ENCODE assay signal across 8 mouse cellular contexts in the genomic region with DNA sequence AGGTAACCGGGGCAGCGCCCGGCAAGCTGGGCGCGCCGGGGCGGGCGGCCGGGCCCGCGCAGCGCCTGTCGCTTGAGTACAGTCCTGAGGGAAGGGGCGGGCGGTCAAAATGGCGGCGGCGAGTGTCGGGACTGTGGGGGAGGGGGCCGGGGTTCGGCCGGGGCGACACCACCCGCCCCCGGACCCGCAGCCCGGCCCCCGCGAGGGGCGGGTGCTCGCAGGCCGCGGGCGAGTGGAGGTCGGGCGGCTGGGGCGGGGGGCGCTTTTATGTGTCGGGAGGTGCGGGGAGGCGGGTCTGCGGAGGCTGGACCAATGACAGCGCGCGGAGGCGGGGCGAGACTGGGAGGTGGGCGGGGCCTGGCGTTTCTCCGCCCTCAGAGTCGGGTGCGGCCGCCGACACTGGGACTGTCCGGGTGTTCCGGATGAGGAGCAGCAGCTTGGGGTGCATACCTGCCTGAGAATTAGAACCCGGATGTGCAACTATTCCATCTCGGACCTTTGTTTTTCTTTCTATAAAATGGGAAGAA. TPM values are rescaled to one million over a fixed set of nuclear protein-coding genes. Genes with fewer than 3 reads are reported as not detected.
DNase-seq lines count a peak whose midpoint lies in the region; ATAC-seq and TF ChIP-seq lines count a peak whose summit lies in the region.

No protein-coding gene starts in this region.

- peak; percentile 56 for TF ChIP-seq POLR2A in CH12.LX (IDR thresholded peaks at IDR 0.05; ENCODE audit: low read depth, low read length)

- dilution Hi-C loops in CH12.LX (cut with MboI; ENCODE audit: extremely low pct_ligation_motif_present, extremely low pct_unique_long_range_greater_than_20kb, low sequenced_read_pairs) = no loop called here

- TF ChIP-seq CTCF in CH12.LX (conservative IDR thresholded peaks at IDR 0.05 in 1 of 2, IDR thresholded peaks at IDR 0.05 in 1 of 2; ENCODE audit: low read depth in 2 of 2, low read length in 2 of 2) = no peak

- peaks cover 14% of the 10 kb centered on the region; the same call in 1 of the 2 replicates for H3K79me2 ChIP-seq in CH12.LX (replicated peaks; ENCODE audit: control insufficient read depth, extremely low read depth, insufficient read depth, poor library complexity, severe bottlenecking)

- in situ Hi-C loops in CH12.LX (cut with MboI; ENCODE audit: low pct_ligation_motif_present, low pct_unique_long_range_greater_than_20kb, low sequenced_read_pairs) = no loop called here

- H3K36me3 ChIP-seq in CH12.LX (replicated peaks in 1 of 2; ENCODE audit: control insufficient read depth in 1 of 2, insufficient read depth in 1 of 2, low read length in 1 of 2) = peaks cover 0 to 14% of the 10 kb centered on the region in 2 experiments
- no peaks in the 10 kb centered on the region for H3K36me3 ChIP-seq in forebrain, embryonic 10.5 days (replicated peaks)
- H3K36me3 ChIP-seq in heart, embryonic 15.5 days = no peaks in the 10 kb centered on the region
- no peaks in the 10 kb centered on the region for H3K36me3 ChIP-seq in liver, embryonic 13.5 days
- H3K36me3 ChIP-seq in stomach, embryonic 14.5 days (ENCODE audit: control insufficient read depth, insufficient read depth, low read length) = no peaks in the 10 kb centered on the region

- WGBS in forebrain, embryonic 10.5 days = under 1% methylated on average over 57 of the region's 58 CpGs
- under 1% methylated on average over 57 of the region's 58 CpGs for WGBS in heart, embryonic 15.5 days
- under 1% methylated on average over 52 of the region's 58 CpGs for WGBS in liver, embryonic 13.5 days (ENCODE audit: insufficient replicate concordance)
- WGBS in stomach, embryonic 14.5 days = under 1% methylated on average over 53 of the region's 58 CpGs

- TF ChIP-seq EP300 in CH12.LX (IDR thresholded peaks at IDR 0.05; ENCODE audit: low read length) = no peak

- TF ChIP-seq RAD21 in CH12.LX (IDR thresholded peaks at IDR 0.05; ENCODE audit: low read depth, low read length) = no peak

- ATAC-seq in heart, embryonic 15.5 days (replicated peaks; ENCODE audit: insufficient number of reproducible peaks, insufficient read depth, low FRiP score, low read depth) = peak; percentile 72
- ATAC-seq in liver, embryonic 13.5 days (ENCODE audit: low read depth) = peak; percentile 69
- peak; percentile 71 for ATAC-seq in stomach, embryonic 14.5 days (ENCODE audit: insufficient number of reproducible peaks, insufficient read depth, low FRiP score, low read depth)

- peak overlapping the region; percentile 92 for H3K9ac ChIP-seq in CH12.LX (ENCODE audit: insufficient read depth, low read depth)
- H3K9ac ChIP-seq in heart, embryonic 15.5 days = peak overlapping the region; percentile 78
- peak overlapping the region; percentile 90 for H3K9ac ChIP-seq in liver, embryonic 13.5 days
- peak overlapping the region; percentile 49 for H3K9ac ChIP-seq in stomach, embryonic 14.5 days (replicated peaks; ENCODE audit: low read depth, low read length)

- H3K4me2 ChIP-seq in CH12.LX (ENCODE audit: insufficient read depth, low read depth, poor library complexity, severe bottlenecking) = peak overlapping the region; percentile 81
- H3K4me2 ChIP-seq in heart, embryonic 15.5 days = peak overlapping the region; percentile 58
- H3K4me2 ChIP-seq in liver, embryonic 13.5 days = peak overlapping the region; percentile 92
- H3K4me2 ChIP-seq in stomach, embryonic 14.5 days (replicated peaks; ENCODE audit: low read depth, low read length) = peak overlapping the region; percentile 50

- peak overlapping the region; percentile 73 for H3K27ac ChIP-seq in CH12.LX (ENCODE audit: insufficient read depth, low read depth)
- peak overlapping the region; percentile 98 for H3K27ac ChIP-seq in forebrain, embryonic 10.5 days
- H3K27ac ChIP-seq in heart, embryonic 15.5 days = peak overlapping the region; percentile 95
- peak overlapping the region; percentile 98 for H3K27ac ChIP-seq in liver, embryonic 13.5 days
- H3K27ac ChIP-seq in stomach, embryonic 14.5 days (ENCODE audit: low read length) = peak overlapping the region; percentile 92

- peak overlapping the region; percentile 61 to 81 (median 70) for H3K4me3 ChIP-seq in CH12.LX (replicated peaks in 1 of 3; ENCODE audit: low read depth in 2 of 3, low read length in 2 of 3, poor library complexity in 1 of 3)
- H3K4me3 ChIP-seq in forebrain, embryonic 10.5 days = peak overlapping the region; percentile 91
- peak overlapping the region; percentile 85 for H3K4me3 ChIP-seq in heart, embryonic 15.5 days
- peak overlapping the region; percentile 89 for H3K4me3 ChIP-seq in liver, embryonic 13.5 days (replicated peaks)
- H3K4me3 ChIP-seq in stomach, embryonic 14.5 days (ENCODE audit: low read depth, low read length) = peak overlapping the region; percentile 65

- peaks cover 25 to 66% of the 10 kb centered on the region in 2 experiments for H3K4me1 ChIP-seq in CH12.LX (ENCODE audit: control insufficient read depth in 1 of 2, insufficient read depth in 2 of 2)
- H3K4me1 ChIP-seq in forebrain, embryonic 10.5 days = peaks cover 49% of the 10 kb centered on the region
- peaks cover 48% of the 10 kb centered on the region for H3K4me1 ChIP-seq in heart, embryonic 15.5 days (replicated peaks)
- peaks cover 67% of the 10 kb centered on the region for H3K4me1 ChIP-seq in liver, embryonic 13.5 days (replicated peaks)
- peaks cover 19% of the 10 kb centered on the region for H3K4me1 ChIP-seq in stomach, embryonic 14.5 days (ENCODE audit: control insufficient read depth, insufficient read depth, low read length)

- H3K9me3 ChIP-seq in CH12.LX (replicated peaks; ENCODE audit: low read length) = no peaks in the 10 kb centered on the region
- H3K9me3 ChIP-seq in forebrain, embryonic 10.5 days = no peaks in the 10 kb centered on the region
- no peaks in the 10 kb centered on the region for H3K9me3 ChIP-seq in heart, embryonic 15.5 days (replicated peaks)
- no peaks in the 10 kb centered on the region for H3K9me3 ChIP-seq in liver, embryonic 13.5 days (replicated peaks)
- H3K9me3 ChIP-seq in stomach, embryonic 14.5 days (ENCODE audit: control insufficient read depth, low read depth, low read length) = no peaks in the 10 kb centered on the region

- H3K27me3 ChIP-seq in CH12.LX (replicated peaks) = no peaks in the 10 kb centered on the region
- H3K27me3 ChIP-seq in forebrain, embryonic 10.5 days (ENCODE audit: poor library complexity, severe bottlenecking) = no peaks in the 10 kb centered on the region
- H3K27me3 ChIP-seq in heart, embryonic 15.5 days = no peaks in the 10 kb centered on the region
- no peaks in the 10 kb centered on the region for H3K27me3 ChIP-seq in liver, embryonic 13.5 days
- H3K27me3 ChIP-seq in stomach, embryonic 14.5 days (ENCODE audit: control insufficient read depth, insufficient read depth, low read length) = no peaks in the 10 kb centered on the region

- peak; percentile 85 for DNase-seq in CH12.LX (ENCODE audit: extremely low read depth)
- DNase-seq in c-Kit-positive CD71-negative TER-119-negative erythroid progenitor cells, embryonic 14.5 days (ENCODE audit: low read depth) = peak; percentile 82
- DNase-seq in forebrain, embryonic 10.5 days (ENCODE audit: extremely low spot score, low spot score) = peak; percentile 95
- DNase-seq in kidney, postnatal 25 days = peak; percentile 97 to 98
- DNase-seq in liver, embryonic 13.5 days = peak; percentile 92
- peak; percentile 96 for DNase-seq in natural killer cell, adult 2 months (ENCODE audit: low spot score in 2 of 2)

RNA-seq across cellular contexts. Expression of a gene that starts 0.5 kb away (rescaled TPM):
- total RNA-seq in CH12.LX (2012; rRNA removed) = 9.9 and 10.8 TPM in 2 replicates
- total RNA-seq in CH12.LX (2014; rRNA removed) = 3.2 and 3.5 TPM in 2 replicates
- 10.7 and 13.1 TPM in 2 replicates for polyA plus RNA-seq in CH12.LX (2012; ENCODE audit: insufficient read length, low read depth)
- polyA plus RNA-seq in forebrain, embryonic 10.5 days (2016; fragmentation: Nextera tagmentation; extraction: Ambion mirVana) = 8.4 and 8.5 TPM in 2 replicates
- 4.5 and 7.4 TPM in 2 replicates for polyA plus RNA-seq in heart, embryonic 15.5 days (2015; fragmentation: Nextera tagmentation; extraction: Ambion mirVana)
- polyA plus RNA-seq in liver, embryonic 13.5 days (2015; fragmentation: Nextera tagmentation; extraction: Ambion mirVana) = 2.4 and 2.7 TPM in 2 replicates
- 10.4 and 12.0 TPM in 2 replicates for polyA plus RNA-seq in stomach, embryonic 14.5 days (2014; fragmentation: Nextera tagmentation; extraction: Ambion mirVana)

RNA-seq across cellular contexts. Expression of a gene that starts 2.2 kb away (rescaled TPM):
- total RNA-seq in CH12.LX (2012; rRNA removed) = 0.55 and 0.76 TPM in 2 replicates
- 0.39 and 0.42 TPM in 2 replicates for total RNA-seq in CH12.LX (2014; rRNA removed)
- polyA plus RNA-seq in CH12.LX (2012; ENCODE audit: insufficient read length, low read depth) = 0.14 TPM in 1 of 2 replicates, not detected in the other
- 1.0 and 1.5 TPM in 2 replicates for polyA plus RNA-seq in forebrain, embryonic 10.5 days (2016; fragmentation: Nextera tagmentation; extraction: Ambion mirVana)
- 0.71 and 1.3 TPM in 2 replicates for polyA plus RNA-seq in heart, embryonic 15.5 days (2015; fragmentation: Nextera tagmentation; extraction: Ambion mirVana)
- 0.12 and 0.14 TPM in 2 replicates for polyA plus RNA-seq in liver, embryonic 13.5 days (2015; fragmentation: Nextera tagmentation; extraction: Ambion mirVana)
- polyA plus RNA-seq in stomach, embryonic 14.5 days (2014; fragmentation: Nextera tagmentation; extraction: Ambion mirVana) = 1.5 and 2.9 TPM in 2 replicates

RNA-seq across cellular contexts. Expression of a gene that starts 22.3 kb away (rescaled TPM):
- not detected in 2 replicates for total RNA-seq in CH12.LX (2012; rRNA removed)
- total RNA-seq in CH12.LX (2014; rRNA removed) = not detected in 2 replicates
- polyA plus RNA-seq in CH12.LX (2012; ENCODE audit: insufficient read length, low read depth) = not detected in 2 replicates
- not detected in 2 replicates for polyA plus RNA-seq in forebrain, embryonic 10.5 days (2016; fragmentation: Nextera tagmentation; extraction: Ambion mirVana)
- 0.39 TPM in 1 of 2 replicates, not detected in the other for polyA plus RNA-seq in heart, embryonic 15.5 days (2015; fragmentation: Nextera tagmentation; extraction: Ambion mirVana)
- not detected in 2 replicates for polyA plus RNA-seq in liver, embryonic 13.5 days (2015; fragmentation: Nextera tagmentation; extraction: Ambion mirVana)
- not detected in 2 replicates for polyA plus RNA-seq in stomach, embryonic 14.5 days (2014; fragmentation: Nextera tagmentation; extraction: Ambion mirVana)

RNA-seq across cellular contexts. Expression of a gene that starts 24.7 kb away (rescaled TPM):
- total RNA-seq in CH12.LX (2012; rRNA removed) (0.97 and 1.4 TPM in 2 replicates), CH12.LX (2014; rRNA removed) (2.1 and 2.3 TPM in 2 replicates)
- polyA plus RNA-seq in CH12.LX (2012; ENCODE audit: insufficient read length, low read depth) = 2.4 and 3.0 TPM in 2 replicates
- polyA plus RNA-seq in forebrain, embryonic 10.5 days (2016; fragmentation: Nextera tagmentation; extraction: Ambion mirVana) = 0.12 and 0.30 TPM in 2 replicates
- 5.4 and 6.6 TPM in 2 replicates for polyA plus RNA-seq in heart, embryonic 15.5 days (2015; fragmentation: Nextera tagmentation; extraction: Ambion mirVana)
- 0.72 and 1.1 TPM in 2 replicates for polyA plus RNA-seq in liver, embryonic 13.5 days (2015; fragmentation: Nextera tagmentation; extraction: Ambion mirVana)
- 1.1 and 1.3 TPM in 2 replicates for polyA plus RNA-seq in stomach, embryonic 14.5 days (2014; fragmentation: Nextera tagmentation; extraction: Ambion mirVana)

RNA-seq across cellular contexts. Expression of a gene that starts 37.5 kb away (rescaled TPM):
- total RNA-seq in CH12.LX (2012; rRNA removed) (44.3 and 47.9 TPM in 2 replicates), CH12.LX (2014; rRNA removed) (38.5 and 39.3 TPM in 2 replicates)
- polyA plus RNA-seq in CH12.LX (2012; ENCODE audit: insufficient read length, low read depth) = 48.3 and 50.7 TPM in 2 replicates
- 17.0 and 18.5 TPM in 2 replicates for polyA plus RNA-seq in forebrain, embryonic 10.5 days (2016; fragmentation: Nextera tagmentation; extraction: Ambion mirVana)
- 4.6 and 6.8 TPM in 2 replicates for polyA plus RNA-seq in heart, embryonic 15.5 days (2015; fragmentation: Nextera tagmentation; extraction: Ambion mirVana)
- polyA plus RNA-seq in liver, embryonic 13.5 days (2015; fragmentation: Nextera tagmentation; extraction: Ambion mirVana) = 3.7 and 4.3 TPM in 2 replicates
- 9.0 and 10.8 TPM in 2 replicates for polyA plus RNA-seq in stomach, embryonic 14.5 days (2014; fragmentation: Nextera tagmentation; extraction: Ambion mirVana)

Comparison
In these comparisons a context has a peak if more than half of its experiments do, and no peak if none do; other contexts are left out.
1. Peak in every context shown above with its lines: DNase-seq, ATAC-seq, H3K4me3 ChIP-seq and H3K27ac ChIP-seq.